Mouse (Mus musculus): Measurements from ENCODE around the gene Taok3.
A peak's percentile ranks its signal among the peaks of the same experiment; 100 is the strongest.

Taok3 gene

DNA sequence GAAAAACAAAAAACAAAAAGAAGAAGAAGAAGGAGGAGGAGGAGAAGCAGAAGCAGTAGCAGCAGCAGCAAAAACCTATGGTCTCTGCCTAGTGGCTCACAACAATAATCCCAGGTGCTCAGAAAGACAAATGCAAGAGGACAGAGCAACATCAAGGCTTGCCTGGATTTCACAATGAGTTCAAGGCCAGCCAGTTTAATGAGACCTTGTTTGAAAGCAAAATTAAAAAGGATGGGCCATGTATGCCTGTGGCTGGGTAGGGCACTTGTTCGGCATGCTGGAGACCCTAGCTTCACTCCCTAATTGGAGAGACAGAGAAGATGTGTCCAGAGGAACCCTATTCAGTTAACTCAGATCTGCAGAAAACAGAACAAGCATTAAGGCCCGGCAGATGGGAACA is 2.7 kb upstream of the Taok3 start:
- no peak for DNase-seq (ENCODE audit: low read depth, low spot score)

DNA sequence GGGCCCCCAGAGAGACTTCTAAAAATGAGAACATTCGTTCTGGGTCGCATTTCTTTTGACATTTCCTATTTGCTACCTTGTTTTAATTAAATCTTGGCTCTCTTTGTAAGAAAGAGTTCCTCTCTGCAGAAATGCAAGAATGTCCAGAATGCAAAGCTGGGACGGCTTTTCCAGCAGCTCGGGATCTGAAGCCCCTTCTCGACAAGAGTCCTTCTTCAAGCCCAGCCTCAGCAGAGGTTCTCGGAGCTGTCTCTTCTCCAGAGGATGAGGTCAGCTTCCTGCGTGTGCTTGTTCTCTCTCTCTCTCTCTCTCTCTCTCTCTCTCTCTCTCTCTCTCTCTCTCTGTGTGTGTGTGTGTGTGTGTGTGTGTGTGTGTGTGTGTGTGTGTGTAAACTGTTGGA is 2.2 kb upstream of the Taok3 start:
- peak; percentile 50 for DNase-seq (ENCODE audit: low read depth, low spot score)

DNA sequence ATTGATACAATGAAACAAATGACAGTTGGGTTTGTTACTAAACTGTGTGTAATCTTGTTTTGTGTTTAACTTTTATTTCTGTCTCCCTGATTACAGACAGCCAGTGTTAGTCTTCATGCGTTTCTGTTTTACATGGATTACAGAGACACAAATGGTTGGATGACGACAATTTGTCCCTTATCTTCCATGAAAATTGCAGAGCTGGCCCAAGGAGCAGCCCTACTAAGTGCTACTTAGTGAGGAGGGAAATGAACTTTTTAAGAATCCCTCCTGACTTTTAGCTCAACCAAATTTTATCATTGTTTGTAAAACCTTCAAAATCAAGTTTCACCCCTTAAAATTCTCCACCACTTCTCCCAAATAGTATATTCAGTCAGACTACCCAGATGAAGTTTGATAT is 1.7 kb upstream of the Taok3 start:
- no peak for DNase-seq (ENCODE audit: low read depth, low spot score)

DNA sequence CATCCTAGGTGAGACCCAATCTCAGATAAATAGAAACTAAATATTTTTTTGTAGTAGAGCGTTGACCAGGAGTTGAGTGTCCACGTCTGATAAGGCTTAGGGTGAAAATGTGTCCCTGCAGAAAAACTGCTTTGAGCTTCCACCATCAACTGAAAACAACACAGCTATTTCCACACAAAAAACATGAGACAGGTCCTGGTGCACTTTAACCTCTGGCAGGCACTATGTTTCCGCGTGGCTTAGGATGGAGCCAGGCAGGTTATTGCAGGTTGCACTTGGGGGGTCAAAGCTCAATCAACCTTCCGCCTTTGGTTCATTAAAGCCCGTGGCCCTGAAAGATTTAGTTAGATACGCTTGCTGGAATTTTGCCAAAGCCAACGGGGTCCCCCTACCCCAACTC is 1.1 kb upstream of the Taok3 start:
- DNase-seq (ENCODE audit: low read depth, low spot score) = no peak

DNA sequence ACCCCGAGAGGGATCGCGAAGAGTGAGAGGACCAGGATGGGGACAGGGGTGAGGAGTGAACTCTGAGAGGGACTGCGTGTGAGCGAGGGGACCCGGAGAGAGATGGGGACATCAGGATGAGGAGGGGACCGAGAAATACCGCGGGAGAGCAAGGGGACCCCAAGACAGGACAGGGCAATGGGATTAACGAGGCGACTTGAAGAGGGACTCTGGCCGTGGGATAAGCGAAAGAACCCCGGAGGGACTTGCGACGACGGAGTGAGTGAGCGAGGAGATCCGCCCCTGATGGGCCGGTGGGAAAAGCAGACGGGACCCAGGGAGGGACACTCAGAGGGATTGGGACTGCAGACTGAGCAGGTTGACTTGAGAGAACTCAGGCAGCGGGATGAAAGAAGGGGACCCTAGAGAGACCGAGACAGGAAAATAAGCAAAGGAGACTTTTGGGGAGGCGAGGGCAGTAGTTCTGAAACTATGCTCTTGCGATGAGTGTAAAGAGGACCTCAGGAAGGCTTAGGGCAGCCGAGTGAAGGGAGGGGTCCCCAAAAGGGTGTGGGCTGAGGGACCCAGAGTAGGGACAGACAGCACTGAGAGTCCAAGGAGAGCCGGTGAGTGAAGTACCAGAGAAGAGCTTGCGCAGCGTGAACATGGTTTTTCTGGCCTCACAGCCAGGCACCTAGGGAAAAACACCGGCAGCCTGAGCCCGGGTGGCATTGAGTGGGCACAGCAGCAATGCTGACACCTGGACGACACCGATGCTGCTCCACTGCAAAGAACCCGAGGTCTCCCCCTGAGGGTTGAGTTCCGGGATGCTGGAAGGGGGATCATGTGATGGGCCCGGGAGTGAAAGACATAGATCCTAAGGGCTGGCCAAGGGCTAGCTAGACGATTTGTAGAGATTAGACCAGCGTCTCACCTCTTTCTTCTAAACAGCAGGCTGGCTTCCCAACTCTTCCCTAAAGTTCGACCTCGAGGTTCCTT is 849 bp downstream of the Taok3 start:
- no peak for DNase-seq (ENCODE audit: low read depth, low spot score)

DNA sequence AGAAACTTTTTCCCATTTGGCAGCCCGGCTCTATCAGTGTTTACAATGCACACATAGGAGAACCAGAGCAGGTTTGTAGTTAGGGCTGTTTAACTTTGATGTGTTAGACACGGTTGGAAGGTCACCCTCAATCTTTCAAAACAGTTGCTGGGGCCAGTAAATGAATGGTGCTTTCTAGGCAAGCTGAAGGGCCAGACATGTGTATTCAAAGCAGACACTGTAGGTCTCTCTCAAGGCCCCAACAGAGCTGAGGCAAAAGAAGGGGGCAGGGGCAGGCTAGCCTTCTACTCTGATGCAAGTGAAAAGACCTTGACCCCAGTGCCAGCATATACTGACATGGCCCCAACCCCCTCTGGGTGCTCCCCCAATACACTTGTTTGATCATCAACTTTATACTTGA is 1.7 kb downstream of the Taok3 start:
- no peak for DNase-seq (ENCODE audit: low read depth, low spot score)

DNA sequence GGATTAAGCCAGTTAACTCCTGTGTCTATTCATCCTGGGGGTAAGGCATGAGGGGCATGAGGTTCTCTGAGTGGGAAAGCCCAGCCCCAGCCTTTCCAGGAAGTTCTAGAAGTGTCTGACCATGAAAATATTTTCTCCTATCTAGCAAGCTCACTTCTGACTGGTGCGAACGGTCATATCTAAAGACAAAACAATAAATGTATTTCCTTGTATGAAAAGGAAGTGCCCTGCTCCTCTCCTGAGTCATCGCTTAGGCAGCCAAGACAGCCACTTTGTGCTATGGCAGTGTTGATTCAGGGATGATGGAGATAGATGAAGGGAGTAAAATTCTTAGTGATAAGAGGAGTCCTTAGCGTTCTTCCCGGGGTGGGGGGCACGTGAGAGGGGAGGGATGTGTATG is 3.2 kb downstream of the Taok3 start:
- no peak for DNase-seq (ENCODE audit: low read depth, low spot score)

DNA sequence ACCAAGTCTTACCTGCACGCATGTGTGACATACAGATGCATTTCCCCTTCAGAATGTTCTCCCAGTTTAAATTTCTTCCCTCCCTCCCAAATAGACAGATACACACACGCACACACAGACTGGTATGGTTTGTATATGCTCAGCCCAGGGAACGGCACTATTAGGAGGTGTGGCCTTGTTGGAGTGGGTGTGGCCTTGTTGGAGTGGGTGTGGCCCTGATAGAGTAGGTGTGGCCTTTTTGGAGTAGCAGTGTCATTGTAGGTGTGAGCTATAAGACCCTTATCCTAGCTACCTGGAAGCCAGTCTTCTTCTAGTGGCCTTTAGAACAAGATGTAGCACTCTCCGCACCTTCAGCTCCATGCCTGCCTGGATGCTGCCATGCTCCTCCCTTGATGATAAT is 3.9 kb downstream of the Taok3 start:
- no peak for DNase-seq (ENCODE audit: low read depth, low spot score)

DNA sequence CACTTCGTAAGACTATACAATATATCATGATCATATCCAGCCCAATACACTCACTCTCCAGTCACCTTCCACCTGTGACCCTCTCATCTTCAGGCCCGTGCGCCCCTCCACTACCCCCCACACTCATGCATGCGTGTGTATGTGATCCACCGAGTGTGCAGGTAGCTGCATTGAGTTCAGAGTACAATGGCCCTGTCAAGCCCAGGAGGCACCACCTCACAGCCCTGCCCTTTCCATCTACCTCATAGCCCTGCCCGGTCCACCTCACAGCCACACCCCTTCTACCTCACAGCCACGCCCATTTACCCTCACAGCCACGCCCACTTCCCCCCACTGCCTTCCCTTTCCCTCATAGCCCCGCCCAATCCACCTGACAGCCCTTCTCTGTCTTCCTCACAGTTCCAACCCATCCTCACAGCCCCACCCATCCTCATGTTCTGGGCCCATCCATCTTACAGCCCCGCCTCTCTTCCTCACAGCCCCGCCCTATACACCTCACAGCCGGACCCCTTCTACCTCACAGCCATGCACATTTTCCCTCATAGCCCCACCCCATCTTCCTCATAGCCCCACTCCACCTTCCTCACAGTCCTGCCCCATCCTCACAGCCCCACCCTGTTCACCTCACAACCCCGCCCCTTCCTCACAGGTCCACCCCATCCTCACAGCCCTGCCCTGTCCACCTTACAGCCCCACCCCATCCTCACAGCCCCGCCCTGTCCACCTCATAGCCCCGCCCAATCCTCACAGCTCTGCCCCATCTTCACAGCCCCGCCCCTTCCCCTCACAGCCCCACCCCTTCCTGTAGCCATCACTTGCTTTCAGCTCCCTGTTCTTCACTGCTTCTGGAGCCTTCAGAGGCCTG is 5.8 kb downstream of the Taok3 start:
- DNase-seq (ENCODE audit: low read depth, low spot score) = no peak

DNA sequence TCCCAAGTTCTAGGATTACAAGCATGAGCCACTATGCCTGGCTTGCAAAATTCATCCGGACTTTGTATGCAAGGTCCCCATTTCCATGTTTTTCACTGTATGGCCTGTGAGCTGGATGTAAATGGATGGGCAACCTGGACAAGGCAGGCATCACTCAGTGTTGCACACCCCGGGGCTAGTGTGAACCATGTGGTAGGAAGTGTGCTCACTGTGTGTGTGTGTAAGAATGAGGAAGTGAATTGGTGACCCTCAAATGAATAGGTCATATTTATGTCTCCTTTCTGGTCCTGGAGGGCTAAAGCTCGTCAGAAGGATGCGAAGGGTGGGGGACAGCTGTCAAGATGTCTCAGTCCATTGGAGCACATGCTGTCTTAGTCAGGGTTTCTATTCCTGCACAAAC is 7.1 kb downstream of the Taok3 start:
- DNase-seq (ENCODE audit: low read depth, low spot score) = no peak

DNA sequence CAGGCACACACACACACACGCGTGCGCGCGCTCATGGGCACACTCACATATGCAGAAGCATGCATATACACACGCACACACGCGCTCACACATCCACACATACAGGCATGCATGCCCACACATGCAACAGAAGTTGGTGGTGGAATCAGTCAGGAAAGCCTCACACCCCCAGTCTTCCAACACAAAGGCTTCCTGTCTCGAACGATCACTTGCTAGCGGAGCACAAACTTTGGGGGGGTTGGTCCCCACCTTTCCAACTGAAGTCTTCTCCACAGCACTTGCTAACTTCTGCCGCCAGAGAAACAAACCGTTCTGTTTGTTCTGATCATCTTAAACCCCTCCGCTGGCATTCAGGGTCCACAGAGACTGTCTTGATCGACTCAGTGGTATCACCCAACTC is 10.8 kb downstream of the Taok3 start:
- no peak for DNase-seq (ENCODE audit: low read depth, low spot score)

DNA sequence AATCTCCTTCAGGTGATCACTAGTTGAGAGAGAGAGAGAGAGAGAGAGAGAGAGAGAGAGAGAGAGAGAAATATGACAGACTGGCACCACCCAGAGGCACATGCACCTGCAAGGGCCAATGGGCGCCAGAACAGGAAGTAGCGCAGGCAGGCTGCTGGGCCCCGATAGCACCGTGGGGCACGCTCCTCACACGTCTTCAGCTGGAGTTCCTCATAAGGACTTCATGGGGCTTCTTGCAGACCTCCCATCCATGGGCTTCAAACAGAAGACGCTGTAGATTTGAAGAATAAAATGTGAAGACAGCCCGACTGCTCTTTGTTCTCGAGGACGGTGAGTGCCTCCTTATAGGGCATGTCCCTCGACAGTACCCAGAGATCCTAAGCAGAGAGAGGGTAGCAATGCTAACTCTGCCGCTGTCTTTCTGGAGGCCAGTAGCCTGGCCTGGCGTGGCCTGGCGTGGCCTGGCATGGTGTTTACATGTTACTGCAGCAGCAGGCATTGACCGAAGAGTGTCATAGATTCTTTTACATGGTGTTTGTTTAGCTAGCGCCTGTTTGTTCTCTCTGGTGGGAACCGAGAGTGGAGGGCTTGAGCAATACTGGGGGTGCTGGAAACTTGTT is 13.6 kb downstream of the Taok3 start:
- DNase-seq (ENCODE audit: low read depth, low spot score) = no peak

DNA sequence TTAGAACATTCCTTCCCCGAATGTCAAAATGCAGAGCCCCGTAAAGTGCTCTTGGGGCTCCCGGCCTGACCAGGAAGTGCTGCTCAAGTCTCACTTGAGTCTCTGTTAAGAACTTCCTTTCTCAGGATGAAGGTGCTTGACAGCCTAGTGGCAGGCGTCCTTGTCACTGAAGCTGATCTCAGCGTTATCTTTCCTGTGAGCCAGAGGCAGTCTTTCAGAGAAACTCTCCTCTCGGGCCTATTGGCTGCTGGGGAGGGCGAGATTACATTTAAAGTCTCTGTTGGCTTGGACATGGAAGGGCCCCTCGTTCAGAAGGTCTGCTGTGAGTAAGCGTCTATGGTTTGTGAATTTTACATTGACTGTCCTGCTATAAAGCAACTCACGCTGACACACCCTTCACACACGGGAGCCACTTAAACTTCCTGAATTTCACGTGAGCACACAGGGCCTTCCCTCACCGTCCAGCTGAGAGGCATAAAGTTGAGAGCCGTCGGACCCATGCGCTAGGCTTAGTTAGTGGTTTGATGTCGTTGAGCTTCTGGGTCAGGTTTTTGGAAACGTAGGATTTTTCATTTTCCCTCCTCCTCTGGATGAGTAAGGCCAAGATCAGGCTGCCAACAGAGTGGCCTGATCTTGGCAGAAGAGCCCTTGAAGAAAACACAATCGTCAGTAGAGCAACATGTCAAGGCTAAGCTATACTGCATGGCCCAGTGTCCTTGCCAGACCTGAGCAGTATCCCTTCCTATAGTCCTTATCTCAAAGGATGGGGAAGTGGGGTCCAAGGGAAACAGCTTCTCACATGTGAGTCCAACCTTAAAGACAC is 14.3 kb downstream of the Taok3 start:
- DNase-seq (ENCODE audit: low read depth, low spot score) = no peak

DNA sequence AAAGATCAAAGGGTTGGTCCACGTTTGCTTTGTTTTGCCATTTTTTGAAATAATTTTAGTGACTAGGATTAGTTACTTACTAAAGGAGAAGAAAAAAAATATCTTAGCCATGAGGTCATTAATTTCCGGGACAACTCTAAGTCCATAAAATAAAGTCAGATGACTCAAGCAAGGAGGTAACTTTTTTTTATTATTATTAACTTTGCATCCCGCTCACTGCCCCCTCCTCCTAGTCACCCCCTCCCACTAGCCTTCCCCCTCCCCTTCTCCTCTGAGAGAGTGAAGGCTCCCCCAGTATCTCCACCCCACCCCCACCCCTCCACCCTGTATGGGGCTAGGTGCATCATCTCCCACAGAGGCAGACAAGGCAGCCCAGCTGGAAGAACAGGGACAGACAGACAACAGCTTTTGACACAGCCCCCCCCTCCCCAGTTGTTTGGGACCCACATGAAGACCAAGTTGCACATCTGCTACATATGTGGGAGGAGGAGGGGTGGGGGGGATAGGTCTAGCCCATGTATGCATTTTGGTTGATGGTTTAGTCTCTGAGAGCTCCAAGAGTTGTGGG is 15.0 kb downstream of the Taok3 start:
- DNase-seq (ENCODE audit: low read depth, low spot score) = no peak

DNA sequence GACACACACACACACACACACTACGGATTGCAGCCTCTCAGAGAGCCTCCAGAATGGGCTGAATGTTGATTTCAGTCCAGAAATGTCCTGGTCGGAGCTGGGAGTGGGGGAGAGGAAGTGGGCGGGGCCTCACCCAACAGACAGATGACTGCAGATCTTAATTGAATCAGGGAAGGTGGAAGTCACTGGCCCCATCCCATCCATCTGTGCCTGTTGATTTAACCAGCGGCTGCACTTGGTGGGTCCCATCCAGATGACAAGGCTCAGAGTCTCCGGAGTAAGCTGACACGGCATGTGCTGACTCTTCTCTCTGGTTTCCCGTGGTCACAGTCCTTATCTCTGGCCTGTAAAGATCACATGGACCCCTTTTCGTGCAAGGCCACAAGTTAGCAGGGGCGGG is 15.9 kb downstream of the Taok3 start:
- no peak for DNase-seq (ENCODE audit: low read depth, low spot score)

DNA sequence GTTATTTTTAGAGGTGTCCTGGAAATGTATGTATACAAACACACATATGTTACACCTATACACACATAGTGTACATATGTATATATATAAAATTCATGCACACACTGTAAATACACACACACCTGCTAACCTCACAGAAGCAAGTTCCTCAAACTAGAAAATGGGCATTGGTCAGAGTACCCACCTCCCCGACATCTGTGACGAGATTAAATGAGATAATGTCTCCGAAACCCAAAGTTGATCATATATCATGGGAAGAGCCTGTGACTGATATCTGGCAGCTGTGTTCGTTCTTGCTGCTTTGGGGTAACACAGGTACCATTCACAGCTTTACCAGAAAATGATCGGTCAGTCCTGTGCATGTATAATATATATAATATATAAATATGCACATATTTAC is 16.6 kb downstream of the Taok3 start:
- DNase-seq (ENCODE audit: low read depth, low spot score) = no peak

DNA sequence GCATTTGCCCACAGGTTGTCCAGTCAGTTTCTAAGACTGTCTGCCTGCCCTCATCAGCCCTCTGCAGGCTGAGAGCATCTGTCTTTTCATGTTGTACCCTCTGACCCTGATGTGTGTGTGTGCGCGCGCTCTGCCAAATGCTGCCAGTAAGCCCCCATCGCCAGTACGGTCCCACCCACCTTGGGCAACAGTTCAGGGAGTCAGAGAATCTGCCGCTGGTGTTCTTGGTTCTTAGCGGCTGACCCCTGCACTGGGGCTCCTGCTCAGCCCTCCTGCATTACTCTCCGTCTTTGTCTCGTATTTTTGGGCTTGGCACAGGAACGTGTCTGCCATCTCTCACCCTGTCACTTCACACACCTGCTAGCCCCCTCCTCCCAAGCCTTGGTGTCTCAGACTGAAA is 17.1 kb downstream of the Taok3 start:
- no peak for DNase-seq (ENCODE audit: low read depth, low spot score)

DNA sequence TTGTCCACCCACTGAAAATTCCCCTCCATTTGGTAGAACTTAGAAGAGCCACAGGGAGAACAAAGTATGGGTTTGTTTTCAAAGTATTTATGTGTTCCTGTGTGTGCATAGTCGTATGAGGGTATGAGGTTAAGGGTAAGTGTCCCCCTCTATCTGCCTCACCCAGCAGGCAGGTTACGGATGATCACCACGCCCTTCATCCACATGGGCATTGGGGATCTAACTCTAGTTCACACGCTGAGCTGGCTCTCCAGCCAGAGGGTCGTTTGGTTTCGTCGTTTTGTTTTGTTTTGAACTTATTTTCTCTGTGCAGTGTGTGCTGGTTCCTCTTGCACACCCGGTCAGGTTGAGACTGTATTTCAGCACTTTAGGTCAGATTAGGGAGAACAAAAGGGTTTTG is 17.7 kb downstream of the Taok3 start:
- DNase-seq (ENCODE audit: low read depth, low spot score) = no peak

DNA sequence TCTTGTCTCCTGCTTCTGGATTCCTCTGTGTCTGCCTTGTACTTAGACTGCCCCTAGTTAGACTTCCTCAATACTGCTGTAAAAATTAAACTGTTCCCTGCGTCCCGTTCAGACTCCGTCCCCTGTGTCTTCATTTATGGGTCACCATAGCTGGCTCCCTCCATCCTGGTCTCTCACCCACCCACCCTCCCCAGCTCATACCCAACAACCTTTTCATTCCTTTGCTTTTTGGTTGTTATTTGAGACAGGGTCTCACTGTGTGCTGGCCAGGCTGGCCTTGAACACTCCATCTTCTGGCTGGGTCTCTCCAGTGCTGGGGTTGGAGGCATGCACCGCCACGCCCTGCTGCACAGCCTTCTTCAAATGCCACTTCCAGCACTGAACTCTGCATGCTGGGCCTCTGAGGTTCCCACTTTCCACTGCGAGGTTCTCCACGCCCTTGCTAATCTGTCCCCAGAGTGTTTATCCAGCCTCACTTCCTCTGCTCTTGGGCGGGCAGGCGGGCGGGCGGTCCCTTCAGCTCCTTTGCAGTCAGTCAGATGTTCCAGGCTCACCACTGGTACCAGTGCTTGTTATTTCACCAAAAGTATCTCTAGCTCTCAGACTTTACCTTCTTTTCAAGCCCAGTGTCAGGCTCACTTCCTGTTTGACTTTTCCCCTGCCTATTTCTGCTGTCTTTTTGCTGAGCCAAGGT is 18.5 kb downstream of the Taok3 start:
- DNase-seq (ENCODE audit: low read depth, low spot score) = peak; percentile 73

DNA sequence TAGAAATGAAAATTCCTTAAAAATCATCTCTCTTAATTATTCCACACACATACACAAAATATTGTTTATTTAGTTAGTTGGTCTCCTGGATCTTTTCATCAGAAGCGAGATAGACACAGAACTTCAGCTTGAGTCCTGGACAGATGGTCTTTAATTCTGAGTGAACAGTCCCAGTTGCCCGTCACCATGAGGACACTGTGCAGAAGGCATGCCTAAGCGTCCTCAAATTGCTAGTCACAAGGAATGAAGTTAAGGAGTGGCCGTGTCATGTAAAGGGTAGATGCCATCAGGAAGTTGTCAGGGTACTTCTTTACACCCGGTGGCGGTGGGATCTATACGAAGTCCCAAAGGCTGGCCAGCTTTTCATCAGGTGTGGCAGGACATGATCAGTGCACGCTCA is 19.9 kb downstream of the Taok3 start:
- no peak for DNase-seq (ENCODE audit: low read depth, low spot score)
